22 mouse cellular contexts compared by ENCODE assay signal in genomic region chr12:8438638-8439037, GRCm38 (mm10).
DNase-seq lines count a peak whose midpoint lies in the region; ATAC-seq lines count a peak whose summit lies in the region.
"Had no signal": no experiment of that assay in that cellular context is flagged by ENCODE, and none has a peak within 500 bp of the region (broad histone marks: within the 10 kb centered on the region; RNA-seq: fewer than 3 reads in every experiment).

No protein-coding gene starts in this region.

- intact Hi-C loops in heart, postnatal 10 days (cut with DNase I), result no loop called here
- intact Hi-C loops in left cerebral cortex, postnatal 4 days (cut with DNase I), result no loop called here
- intact Hi-C loops in left cerebral cortex, postnatal 25 days (cut with DNase I), result no loop called here

- H3K9me3 ChIP-seq in forebrain, embryonic 10.5 days, result no peaks in the 10 kb centered on the region
- no peaks in the 10 kb centered on the region for H3K9me3 ChIP-seq in forebrain, embryonic 15.5 days
- H3K9me3 ChIP-seq: embryonic facial prominence, embryonic 12.5 days; forebrain, embryonic 12.5 days; G1E; heart, embryonic 13.5 days; hindbrain, embryonic 13.5 days had no signal

- H3K4me2 ChIP-seq in forebrain, embryonic 15.5 days (replicated peaks), result no peak overlapping the region
- H3K4me2 ChIP-seq: embryonic facial prominence, embryonic 12.5 days; forebrain, embryonic 12.5 days; heart, embryonic 13.5 days; hindbrain, embryonic 13.5 days had no signal

- ATAC-seq in forebrain, embryonic 15.5 days (replicated peaks), result no peak
- ATAC-seq: CD4-positive, CD25-positive, alpha-beta regulatory T cell, adult 4 months; forebrain, postnatal 0 days; hindbrain, postnatal 0 days had no signal

- H3K9ac ChIP-seq in forebrain, embryonic 15.5 days (replicated peaks), result no peak overlapping the region
- H3K9ac ChIP-seq: embryonic facial prominence, embryonic 12.5 days; forebrain, embryonic 12.5 days; forebrain, postnatal 0 days; heart, embryonic 13.5 days; hindbrain, embryonic 13.5 days had no signal

- H3K36me3 ChIP-seq in forebrain, embryonic 10.5 days (replicated peaks), result no peaks in the 10 kb centered on the region
- H3K36me3 ChIP-seq in forebrain, embryonic 15.5 days, result no peaks in the 10 kb centered on the region
- H3K36me3 ChIP-seq: embryonic facial prominence, embryonic 12.5 days; forebrain, embryonic 12.5 days; G1E; heart, embryonic 13.5 days; hindbrain, embryonic 13.5 days had no signal

- DNase-seq in adrenal gland, adult 2 months, result peak; percentile 48
- no peak for DNase-seq in adrenal gland, adult 8-10 months
- DNase-seq in forebrain, embryonic 10.5 days (ENCODE audit: extremely low spot score, low spot score), result no peak
- peak; percentile 57 to 67 for DNase-seq in heart, postnatal 10 days
- DNase-seq in heart, adult 9 months (ENCODE audit: low spot score in 2 of 2), result no peak
- DNase-seq in left cerebral cortex, postnatal 4 days, result peak; percentile 68
- no peak for DNase-seq in left cerebral cortex, postnatal 25 days (ENCODE audit: low spot score in 2 of 2)
- DNase-seq: adrenal gland, postnatal 10 days; B cell, adult 2 months; cerebellum, adult 18-20 months; forebrain, postnatal 0 days; gastrocnemius, postnatal 14 days; kidney, adult 11 months; kidney, adult 9 months had no signal

- 83% methylated on average over 4 of the region's 4 CpGs for WGBS in forebrain, embryonic 10.5 days
- WGBS in forebrain, embryonic 15.5 days, result 80% methylated on average over 4 of the region's 4 CpGs

- H3K27ac ChIP-seq in forebrain, embryonic 10.5 days, result 0 out of 2 replicates have a peak overlapping the region, but pooled peaks have one; percentile 15
- H3K27ac ChIP-seq in forebrain, embryonic 15.5 days (replicated peaks), result no peak overlapping the region
- H3K27ac ChIP-seq: embryonic facial prominence, embryonic 12.5 days; forebrain, embryonic 12.5 days; heart, embryonic 13.5 days; hindbrain, embryonic 13.5 days; hindbrain, postnatal 0 days had no signal

- H3K4me3 ChIP-seq in forebrain, embryonic 10.5 days, result no peak overlapping the region
- H3K4me3 ChIP-seq in forebrain, embryonic 15.5 days, result no peak overlapping the region
- H3K4me3 ChIP-seq: embryonic facial prominence, embryonic 12.5 days; forebrain, embryonic 12.5 days; heart, embryonic 13.5 days; hindbrain, embryonic 13.5 days had no signal

- peaks cover 36% of the 10 kb centered on the region for H3K4me1 ChIP-seq in forebrain, embryonic 10.5 days
- H3K4me1 ChIP-seq in forebrain, embryonic 15.5 days, result 0 out of 2 replicates have a peak, but pooled peaks cover 6% of the 10 kb centered on the region
- H3K4me1 ChIP-seq: hindbrain, embryonic 13.5 days had no signal

- no peaks in the 10 kb centered on the region for H3K27me3 ChIP-seq in forebrain, embryonic 10.5 days (ENCODE audit: poor library complexity, severe bottlenecking)
- no peaks in the 10 kb centered on the region for H3K27me3 ChIP-seq in forebrain, embryonic 15.5 days
- H3K27me3 ChIP-seq: embryonic facial prominence, embryonic 12.5 days; forebrain, embryonic 12.5 days; hindbrain, embryonic 13.5 days had no signal

Comparison
In these comparisons a context has a peak if more than half of its experiments do, and no peak if none do; other contexts are left out.
1. DNase-seq: peak in adrenal gland, adult 2 months (single experiment), heart, postnatal 10 days (2 of 2) and left cerebral cortex, postnatal 4 days (single experiment); none in adrenal gland, adult 8-10 months (single experiment), forebrain, embryonic 10.5 days (single experiment), heart, adult 9 months (0 of 2) and left cerebral cortex, postnatal 25 days (0 of 2).